Mouse (Mus musculus): ENCODE results near the gene Plcb1. TPM values are rescaled to one million over a fixed set of nuclear protein-coding genes. Genes with fewer than 3 reads are reported as not detected.

Gene Plcb1
- polyA plus RNA-seq, 1 experiment from 2014 or later = 51.8 TPM

DNA sequence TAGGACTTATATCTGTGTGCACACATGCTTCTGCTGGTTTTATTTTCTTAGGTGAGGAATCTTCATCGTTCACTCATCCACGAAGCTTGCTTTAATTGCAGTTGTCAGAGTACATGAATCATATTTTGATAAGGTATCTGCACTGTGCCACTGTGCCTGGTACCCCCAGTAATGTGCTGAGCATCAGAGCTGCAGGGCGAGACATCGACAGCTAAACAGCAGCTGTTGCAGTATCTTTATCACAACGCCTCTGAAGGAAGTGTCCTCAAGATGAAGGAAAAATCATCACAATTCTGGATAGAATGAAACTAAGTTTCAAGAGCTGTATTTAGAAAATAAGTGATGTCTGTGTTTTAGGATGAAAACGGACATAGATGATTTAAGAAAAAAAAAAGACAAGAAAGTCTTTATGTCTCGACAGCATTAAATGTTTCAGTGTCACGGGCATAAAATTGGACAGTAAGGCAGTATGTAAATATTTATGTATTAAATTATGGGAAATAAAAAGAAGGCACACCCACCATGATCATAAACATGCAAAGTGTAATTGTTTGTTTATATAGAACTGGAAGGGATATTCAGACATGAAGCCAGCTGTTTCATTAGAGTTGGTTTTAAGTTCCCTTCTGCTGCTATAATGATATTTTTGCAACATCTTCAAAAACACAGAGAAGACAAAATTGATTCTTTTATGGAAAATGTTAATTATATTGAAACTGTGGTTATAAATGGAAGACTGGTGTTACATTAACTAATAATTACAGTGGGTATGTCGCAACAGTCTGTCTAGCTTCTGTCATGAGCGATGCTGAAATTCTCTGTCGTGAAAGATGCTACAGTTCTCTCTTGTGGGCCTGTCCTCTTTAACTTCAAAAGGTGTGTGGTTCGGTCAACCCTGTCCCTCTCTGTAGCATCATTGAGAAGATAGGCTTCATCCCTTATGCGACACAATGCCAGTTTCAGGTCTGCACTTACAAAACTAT lies 65.6 kb downstream of the Plcb1 start:
- H3K27me3 ChIP-seq (replicated peaks; ENCODE audit: control insufficient read depth, insufficient read depth, low read length) = no peaks in the 10 kb centered on the region
- H3K4me3 ChIP-seq (ENCODE audit: low read length) = no peak overlapping the region
- no peak overlapping the region for H3K4me2 ChIP-seq (ENCODE audit: low read length)
- no peak for ATAC-seq
- H3K27ac ChIP-seq (ENCODE audit: low read depth, low read length) = no peak overlapping the region
- H3K9ac ChIP-seq (ENCODE audit: low read depth, low read length) = no peak overlapping the region
- H3K9me3 ChIP-seq (ENCODE audit: control insufficient read depth, low read length) = no peaks in the 10 kb centered on the region
- H3K36me3 ChIP-seq (ENCODE audit: control insufficient read depth, insufficient read depth, low read length) = no peaks in the 10 kb centered on the region
- no peaks in the 10 kb centered on the region; the same call in 1 of the 2 replicates for H3K4me1 ChIP-seq (ENCODE audit: control insufficient read depth, insufficient read depth, low read depth, low read length)
- 79% methylated on average over 13 of the region's 13 CpGs for WGBS

DNA sequence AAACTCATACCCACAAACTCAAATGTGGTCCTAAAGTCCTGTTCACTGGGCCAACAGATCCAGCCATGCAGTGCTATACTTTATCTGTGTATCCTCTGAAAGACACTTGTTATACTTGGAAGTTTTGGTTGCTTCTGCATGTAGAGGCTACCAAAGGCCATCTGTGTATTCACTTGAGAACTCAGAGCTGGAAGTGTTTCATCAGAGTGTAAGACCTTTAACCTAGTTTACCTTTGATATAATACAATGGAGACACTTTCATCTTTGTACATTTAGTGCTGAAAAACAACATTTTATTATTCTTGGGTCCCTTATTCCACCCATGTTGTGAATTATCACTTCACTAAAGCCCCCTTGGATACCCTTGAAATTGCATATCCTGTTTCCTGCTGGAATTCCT lies 70.4 kb downstream of the Plcb1 start:
- ATAC-seq = no peak

GRCm38 (mm10) chr2:134856691-134857090 lies 70.8 kb downstream of the Plcb1 start:
- Histone ChIP-seq H3K9ac (ENCODE audit: low read depth, low read length) (no peak overlapping the region), H3K4me3 (ENCODE audit: low read length) (no peak overlapping the region), H3K36me3 (ENCODE audit: control insufficient read depth, insufficient read depth, low read length) (no peaks in the 10 kb centered on the region), H3K4me2 (ENCODE audit: low read length) (no peak overlapping the region), H3K27me3 (replicated peaks; ENCODE audit: control insufficient read depth, insufficient read depth, low read length) (no peaks in the 10 kb centered on the region), H3K27ac (ENCODE audit: low read depth, low read length) (no peak overlapping the region), H3K9me3 (ENCODE audit: control insufficient read depth, low read length) (no peaks in the 10 kb centered on the region), H3K4me1 (ENCODE audit: control insufficient read depth, insufficient read depth, low read depth, low read length) (no peaks in the 10 kb centered on the region; the same call in 1 of the 2 replicates)
- 11% methylated on average over 2 of the region's 2 CpGs for WGBS
- ATAC-seq = no peak

More for the DNA sequence above, 70.4 kb downstream of the Plcb1 start:
- Histone ChIP-seq H3K27ac (ENCODE audit: low read depth, low read length) (no peak overlapping the region), H3K36me3 (ENCODE audit: control insufficient read depth, insufficient read depth, low read length) (no peaks in the 10 kb centered on the region), H3K4me2 (ENCODE audit: low read length) (no peak overlapping the region), H3K4me1 (ENCODE audit: control insufficient read depth, insufficient read depth, low read depth, low read length) (no peaks in the 10 kb centered on the region; the same call in 1 of the 2 replicates), H3K9me3 (ENCODE audit: control insufficient read depth, low read length) (no peaks in the 10 kb centered on the region), H3K27me3 (replicated peaks; ENCODE audit: control insufficient read depth, insufficient read depth, low read length) (no peaks in the 10 kb centered on the region), H3K9ac (ENCODE audit: low read depth, low read length) (no peak overlapping the region), H3K4me3 (ENCODE audit: low read length) (no peak overlapping the region)

GRCm38 (mm10) chr2:134864985-134865645 lies 79.2 kb downstream of the Plcb1 start:
- H3K9me3 ChIP-seq (ENCODE audit: control insufficient read depth, low read length) = no peaks in the 10 kb centered on the region
- no peaks in the 10 kb centered on the region for H3K4me1 ChIP-seq (ENCODE audit: control insufficient read depth, insufficient read depth, low read depth, low read length)
- no peak for ATAC-seq
- no peak overlapping the region for H3K27ac ChIP-seq (ENCODE audit: low read depth, low read length)
- no peak overlapping the region for H3K4me2 ChIP-seq (ENCODE audit: low read length)
- H3K9ac ChIP-seq (ENCODE audit: low read depth, low read length) = no peak overlapping the region
- H3K36me3 ChIP-seq (ENCODE audit: control insufficient read depth, insufficient read depth, low read length) = no peaks in the 10 kb centered on the region
- H3K4me3 ChIP-seq (ENCODE audit: low read length) = no peak overlapping the region
- WGBS = 72% methylated on average over 7 of the region's 7 CpGs
- H3K27me3 ChIP-seq (replicated peaks; ENCODE audit: control insufficient read depth, insufficient read depth, low read length) = no peaks in the 10 kb centered on the region

- Histone ChIP-seq H3K27ac (ENCODE audit: low read depth, low read length) (no peak overlapping the region), H3K36me3 (ENCODE audit: control insufficient read depth, insufficient read depth, low read length) (no peaks in the 10 kb centered on the region), H3K4me2 (ENCODE audit: low read length) (no peak overlapping the region), H3K4me1 (ENCODE audit: control insufficient read depth, insufficient read depth, low read depth, low read length) (0 out of 2 replicates have a peak, but pooled peaks cover 4% of the 10 kb centered on the region), H3K4me3 (ENCODE audit: low read length) (no peak overlapping the region), H3K9me3 (ENCODE audit: control insufficient read depth, low read length) (no peaks in the 10 kb centered on the region), H3K27me3 (replicated peaks; ENCODE audit: control insufficient read depth, insufficient read depth, low read length) (no peaks in the 10 kb centered on the region), H3K9ac (ENCODE audit: low read depth, low read length) (no peak overlapping the region)
- WGBS = 87% methylated on average over 6 of the region's 6 CpGs
- no peak for ATAC-seq
Observed at GRCm38 (mm10) chr2:134867381-134867780, 81.5 kb downstream of the Plcb1 start.

GRCm38 (mm10) chr2:134871692-134872489 lies 86.0 kb downstream of the Plcb1 start:
- Histone ChIP-seq H3K4me2 (ENCODE audit: low read length) (no peak overlapping the region), H3K9ac (ENCODE audit: low read depth, low read length) (no peak overlapping the region), H3K4me1 (ENCODE audit: control insufficient read depth, insufficient read depth, low read depth, low read length) (0 out of 2 replicates have a peak, but pooled peaks cover 4% of the 10 kb centered on the region), H3K9me3 (ENCODE audit: control insufficient read depth, low read length) (no peaks in the 10 kb centered on the region), H3K27ac (ENCODE audit: low read depth, low read length) (no peak overlapping the region), H3K4me3 (ENCODE audit: low read length) (no peak overlapping the region), H3K36me3 (ENCODE audit: control insufficient read depth, insufficient read depth, low read length) (no peaks in the 10 kb centered on the region), H3K27me3 (replicated peaks; ENCODE audit: control insufficient read depth, insufficient read depth, low read length) (no peaks in the 10 kb centered on the region)
- WGBS = 43% methylated on average over 9 of the region's 9 CpGs
- peak; percentile 64; the same call in 1 of the 2 replicates for ATAC-seq

GRCm38 (mm10) chr2:134872490-134872781 lies 86.6 kb downstream of the Plcb1 start:
- no peak for ATAC-seq
- no peak overlapping the region for H3K27ac ChIP-seq (ENCODE audit: low read depth, low read length)
- H3K4me2 ChIP-seq (ENCODE audit: low read length) = no peak overlapping the region
- H3K27me3 ChIP-seq (replicated peaks; ENCODE audit: control insufficient read depth, insufficient read depth, low read length) = no peaks in the 10 kb centered on the region
- H3K4me3 ChIP-seq (ENCODE audit: low read length) = no peak overlapping the region
- 0 out of 2 replicates have a peak, but pooled peaks cover 4% of the 10 kb centered on the region for H3K4me1 ChIP-seq (ENCODE audit: control insufficient read depth, insufficient read depth, low read depth, low read length)
- no peak overlapping the region for H3K9ac ChIP-seq (ENCODE audit: low read depth, low read length)
- H3K9me3 ChIP-seq (ENCODE audit: control insufficient read depth, low read length) = no peaks in the 10 kb centered on the region
- no peaks in the 10 kb centered on the region for H3K36me3 ChIP-seq (ENCODE audit: control insufficient read depth, insufficient read depth, low read length)

GRCm38 (mm10) chr2:134877148-134877547 lies 91.3 kb downstream of the Plcb1 start:
- ATAC-seq = no peak
- no peaks in the 10 kb centered on the region for H3K9me3 ChIP-seq (ENCODE audit: control insufficient read depth, low read length)
- no peak overlapping the region for H3K4me2 ChIP-seq (ENCODE audit: low read length)
- 0 out of 2 replicates have a peak, but pooled peaks cover 2% of the 10 kb centered on the region for H3K4me1 ChIP-seq (ENCODE audit: control insufficient read depth, insufficient read depth, low read depth, low read length)
- H3K27me3 ChIP-seq (replicated peaks; ENCODE audit: control insufficient read depth, insufficient read depth, low read length) = no peaks in the 10 kb centered on the region
- H3K27ac ChIP-seq (ENCODE audit: low read depth, low read length) = no peak overlapping the region
- WGBS = 86% methylated on average over 4 of the region's 4 CpGs
- H3K36me3 ChIP-seq (ENCODE audit: control insufficient read depth, insufficient read depth, low read length) = no peaks in the 10 kb centered on the region
- no peak overlapping the region for H3K4me3 ChIP-seq (ENCODE audit: low read length)
- no peak overlapping the region for H3K9ac ChIP-seq (ENCODE audit: low read depth, low read length)

GRCm38 (mm10) chr2:134891207-134891606 lies 105.3 kb downstream of the Plcb1 start:
- no peak for ATAC-seq

More at GRCm38 (mm10) chr2:134891207-134891606, 105.3 kb downstream of the Plcb1 start:
- Histone ChIP-seq H3K27ac (ENCODE audit: low read depth, low read length) (no peak overlapping the region), H3K4me3 (ENCODE audit: low read length) (no peak overlapping the region), H3K4me2 (ENCODE audit: low read length) (no peak overlapping the region), H3K27me3 (replicated peaks; ENCODE audit: control insufficient read depth, insufficient read depth, low read length) (no peaks in the 10 kb centered on the region), H3K36me3 (ENCODE audit: control insufficient read depth, insufficient read depth, low read length) (no peaks in the 10 kb centered on the region), H3K4me1 (ENCODE audit: control insufficient read depth, insufficient read depth, low read depth, low read length) (no peaks in the 10 kb centered on the region), H3K9ac (ENCODE audit: low read depth, low read length) (no peak overlapping the region), H3K9me3 (ENCODE audit: control insufficient read depth, low read length) (no peaks in the 10 kb centered on the region)
- WGBS = 84% methylated on average over 2 of the region's 2 CpGs

All from hindbrain, embryonic 16.5 days (tissue).